Mouse (Mus musculus) CH12.LX (cell line): ENCODE data around the gene Camsap2.

Experiments used
- CTCF ChIP-seq, 2 experiments: IDR thresholded peaks in 1 of 2; conservative IDR thresholded peaks in 1 of 2; 2 replicates each; pipeline ENCODE4 v1.5.1; 2011 to 2012; ENCODE audit warnings: low read depth in 2 of 2, low read length in 2 of 2, improper control_type of control experiment in 1 of 2, inconsistent platforms in 1 of 2, mild to moderate bottlenecking in 1 of 2, moderate library complexity in 1 of 2
- GABPA ChIP-seq: IDR thresholded peaks from 2 replicates; pipeline ENCODE4 v1.6.1; 2012; ENCODE audit warnings: low read depth, low read length, improper control_type of control experiment, inconsistent platforms; ENCODE audit not compliant: insufficient replicate concordance
- HCFC1 ChIP-seq: IDR thresholded peaks from 2 replicates; pipeline ENCODE4 v1.6.1; 2012; ENCODE audit warnings: low read depth, mild to moderate bottlenecking, inconsistent platforms, low read length, improper control_type of control experiment
- JUND ChIP-seq: conservative IDR thresholded peaks from 2 replicates; pipeline ENCODE4 v1.6.1; 2011; ENCODE audit warnings: low read depth, low read length, improper control_type of control experiment
- MAFK ChIP-seq: IDR thresholded peaks from 2 replicates; pipeline ENCODE4 v1.6.1; 2011; ENCODE audit warnings: low read length, improper control_type of control experiment; ENCODE audit not compliant: insufficient replicate concordance
- NRF1 ChIP-seq: IDR thresholded peaks from 2 replicates; pipeline ENCODE4 v1.6.1; 2014; ENCODE audit warnings: low read depth, mild to moderate bottlenecking, inconsistent platforms, low read length, improper control_type of control experiment, moderate library complexity
- RAD21 ChIP-seq: IDR thresholded peaks from 2 replicates; pipeline ENCODE4 v1.6.1; 2011; ENCODE audit warnings: low read depth, mild to moderate bottlenecking, low read length, improper control_type of control experiment, moderate library complexity
- RCOR1 ChIP-seq: conservative IDR thresholded peaks from 2 replicates; pipeline ENCODE4 v1.6.1; 2012; ENCODE audit warnings: low read depth, mild to moderate bottlenecking, inconsistent platforms, low read length, improper control_type of control experiment
- TCF12 ChIP-seq: IDR thresholded peaks from 2 replicates; pipeline ENCODE4 v1.6.1; 2014; ENCODE audit warnings: low read depth, mild to moderate bottlenecking, inconsistent platforms, low read length, improper control_type of control experiment

DNA sequence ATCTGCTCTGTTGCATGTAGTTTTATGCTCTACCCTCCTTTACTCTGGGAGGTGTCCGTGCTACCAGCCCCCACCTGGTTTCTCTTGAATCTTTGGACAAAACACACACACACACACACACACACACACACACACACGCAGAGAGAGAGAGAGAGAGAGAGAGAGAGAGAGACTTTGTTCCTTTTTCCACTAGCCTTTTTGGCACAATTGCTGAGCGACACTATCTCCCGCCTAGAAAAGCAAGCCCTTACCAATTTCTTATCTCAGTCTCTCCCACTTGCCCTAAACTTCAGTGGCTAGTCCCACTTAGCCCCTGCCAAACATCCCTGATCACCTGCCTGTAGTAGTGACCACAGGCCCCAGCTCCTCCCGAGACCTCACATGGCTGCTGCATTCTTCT lies 101.4 kb downstream of the Camsap2 start:
- TF ChIP-seq TCF12 (no peak), CTCF (conservative IDR thresholded peaks at IDR 0.05 in 1 of 2, IDR thresholded peaks at IDR 0.05 in 1 of 2; ENCODE audit: low read depth in 2 of 2, low read length in 2 of 2) (no peak), RAD21 (no peak), GABPA (no peak), RCOR1 (no peak), HCFC1 (no peak), JUND (no peak), MAFK (no peak), NRF1 (no peak)
